Mouse (Mus musculus): ENCODE data around the gene Cdk5rap3. TPM values are rescaled to one million over a fixed set of nuclear protein-coding genes. Genes with fewer than 3 reads are reported as not detected.
A peak's percentile ranks its signal among the peaks of the same experiment; 100 is the strongest.

Gene Cdk5rap3
- polyA plus RNA-seq, 1 experiment, result 30.1 TPM

DNA sequence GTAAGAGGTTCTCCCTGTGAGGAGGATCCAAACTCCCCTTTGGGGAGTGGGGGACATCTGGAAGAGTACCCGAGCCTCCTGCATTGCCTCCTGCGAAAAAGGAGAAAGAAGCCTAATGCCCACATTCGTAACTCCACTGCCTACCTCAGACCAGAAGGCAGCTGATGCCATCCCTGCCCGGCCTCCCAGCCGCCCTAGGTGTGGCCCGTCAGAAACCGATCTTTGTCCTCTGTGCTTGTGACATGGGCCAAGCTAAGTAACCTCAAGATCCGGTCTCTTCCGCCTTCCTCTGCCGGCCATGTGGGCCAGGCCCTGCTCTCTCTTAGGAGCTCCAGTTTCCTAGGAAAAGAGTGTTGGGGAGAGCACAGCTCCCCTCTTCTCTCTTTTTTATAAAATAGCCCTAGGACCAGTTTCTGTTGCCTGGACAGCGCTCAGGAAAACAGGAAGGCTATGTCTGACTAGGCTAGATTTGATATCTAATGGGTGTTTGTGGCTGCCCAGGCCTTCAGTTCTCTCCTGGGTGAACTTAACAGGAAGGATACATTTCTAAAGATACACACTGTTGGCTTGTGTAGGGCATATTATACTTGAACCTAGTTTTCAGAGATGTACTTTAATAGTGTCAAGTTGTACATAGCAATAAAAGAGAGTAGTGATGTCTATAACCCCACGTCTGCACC, 9.3 kb upstream of the Cdk5rap3 start:
- DNase-seq, result no peak
- 80% methylated on average over 12 of the region's 12 CpGs for WGBS
- TF ChIP-seq POLR2A (IDR thresholded peaks at IDR 0.05; ENCODE audit: borderline replicate concordance, extremely low read depth, low read depth, low read length), result no peak
- no peak for TF ChIP-seq CTCF (IDR thresholded peaks at IDR 0.05; ENCODE audit: insufficient read depth, low read length)
- Histone ChIP-seq H3K4me1 (ENCODE audit: control insufficient read depth, insufficient read depth, low read length) (no peaks in the 10 kb centered on the region), H3K4me3 (replicated peaks; ENCODE audit: extremely low read depth, low read depth, low read length) (no peak overlapping the region)

GRCm38 (mm10) chr11:96924861-96925260, 8.6 kb upstream of the Cdk5rap3 start:
- Histone ChIP-seq H3K4me1 (ENCODE audit: control insufficient read depth, insufficient read depth, low read length) (no peaks in the 10 kb centered on the region), H3K4me3 (replicated peaks; ENCODE audit: extremely low read depth, low read depth, low read length) (no peak overlapping the region)
- no peak for DNase-seq
- 67% methylated on average over 11 of the region's 11 CpGs for WGBS
- TF ChIP-seq CTCF (IDR thresholded peaks at IDR 0.05; ENCODE audit: insufficient read depth, low read length) (no peak), POLR2A (IDR thresholded peaks at IDR 0.05; ENCODE audit: borderline replicate concordance, extremely low read depth, low read depth, low read length) (no peak)

- WGBS, result 43% methylated on average over 6 of the region's 6 CpGs
- Histone ChIP-seq H3K4me1 (ENCODE audit: control insufficient read depth, insufficient read depth, low read length) (peaks cover 5% of the 10 kb centered on the region; the same call in 1 of the 2 replicates), H3K4me3 (replicated peaks; ENCODE audit: extremely low read depth, low read depth, low read length) (no peak overlapping the region)
- no peak for DNase-seq
- TF ChIP-seq POLR2A (IDR thresholded peaks at IDR 0.05; ENCODE audit: borderline replicate concordance, extremely low read depth, low read depth, low read length) (no peak), CTCF (IDR thresholded peaks at IDR 0.05; ENCODE audit: insufficient read depth, low read length) (no peak)
These were observed 2.7 kb upstream of the Cdk5rap3 start for GRCm38 (mm10) chr11:96919003-96919402.

DNA sequence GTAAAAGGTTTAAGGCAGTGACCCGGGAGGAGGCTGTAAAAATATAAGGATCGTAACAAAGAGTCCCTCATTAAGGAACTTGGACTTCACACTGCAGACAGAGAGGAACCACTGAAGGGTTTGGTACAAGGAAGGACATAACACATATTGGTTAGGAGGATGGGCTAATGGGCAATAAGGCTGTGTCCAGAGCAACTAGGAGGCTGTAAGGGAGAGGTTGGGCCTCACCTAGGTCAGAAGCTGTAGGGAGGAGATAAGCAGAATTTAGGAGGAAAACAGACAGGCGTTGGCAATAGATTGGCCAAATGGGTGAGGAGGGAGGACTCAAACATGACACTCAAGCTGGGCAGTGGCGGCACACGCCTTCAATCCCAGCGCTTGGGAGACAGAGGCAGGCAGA, 1.1 kb upstream of the Cdk5rap3 start:
- H3K4me1 ChIP-seq (ENCODE audit: control insufficient read depth, insufficient read depth, low read length), result peaks cover 5% of the 10 kb centered on the region; the same call in 1 of the 2 replicates
- H3K4me3 ChIP-seq (replicated peaks; ENCODE audit: extremely low read depth, low read depth, low read length), result no peak overlapping the region
- TF ChIP-seq CTCF (IDR thresholded peaks at IDR 0.05; ENCODE audit: insufficient read depth, low read length) (no peak), POLR2A (IDR thresholded peaks at IDR 0.05; ENCODE audit: borderline replicate concordance, extremely low read depth, low read depth, low read length) (no peak)
- no peak for DNase-seq
- 86% methylated on average over 6 of the region's 6 CpGs for WGBS

DNA sequence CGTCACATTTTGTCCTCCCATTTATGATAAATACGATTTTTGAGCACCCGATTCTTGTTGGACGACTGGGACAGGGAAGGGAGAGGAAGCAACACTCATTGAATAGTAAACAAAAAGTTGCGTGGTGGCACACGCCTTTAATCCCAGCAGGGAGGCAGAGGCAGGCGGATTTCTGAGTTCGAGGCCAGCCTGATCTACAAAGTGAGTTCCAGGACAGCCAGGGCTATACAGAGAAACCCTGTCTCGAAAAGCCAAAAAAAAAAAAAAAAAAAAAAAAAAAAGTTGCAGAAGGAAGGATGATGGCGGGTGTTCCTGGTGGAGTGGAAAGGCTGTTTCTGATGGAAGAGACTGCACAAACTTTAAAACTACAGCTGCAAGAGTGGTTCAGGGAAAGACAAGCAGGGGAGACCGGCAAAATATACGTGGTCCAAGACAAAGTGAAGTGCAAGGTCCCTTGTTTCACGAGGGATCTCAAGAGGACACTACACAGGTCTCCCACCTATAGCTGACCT, 645 bp upstream of the Cdk5rap3 start:
- peaks cover 5% of the 10 kb centered on the region; the same call in 1 of the 2 replicates for H3K4me1 ChIP-seq (ENCODE audit: control insufficient read depth, insufficient read depth, low read length)
- TF ChIP-seq CTCF (IDR thresholded peaks at IDR 0.05; ENCODE audit: insufficient read depth, low read length) (no peak), POLR2A (IDR thresholded peaks at IDR 0.05; ENCODE audit: borderline replicate concordance, extremely low read depth, low read depth, low read length) (no peak)
- peak overlapping the region; percentile 30 for H3K4me3 ChIP-seq (replicated peaks; ENCODE audit: extremely low read depth, low read depth, low read length)
- 21% methylated on average over 13 of the region's 13 CpGs for WGBS
- DNase-seq, result peak; percentile 52

- no peak for DNase-seq
- WGBS, result 69% methylated on average over 11 of the region's 11 CpGs
- H3K4me3 ChIP-seq (replicated peaks; ENCODE audit: extremely low read depth, low read depth, low read length), result no peak overlapping the region
- TF ChIP-seq POLR2A (IDR thresholded peaks at IDR 0.05; ENCODE audit: borderline replicate concordance, extremely low read depth, low read depth, low read length) (no peak), CTCF (IDR thresholded peaks at IDR 0.05; ENCODE audit: insufficient read depth, low read length) (no peak)
- H3K4me1 ChIP-seq (ENCODE audit: control insufficient read depth, insufficient read depth, low read length), result peaks cover 5% of the 10 kb centered on the region; the same call in 1 of the 2 replicates
These were observed 3.6 kb downstream of the Cdk5rap3 start for GRCm38 (mm10) chr11:96912682-96913081.

GRCm38 (mm10) chr11:96910003-96910402, 6.3 kb downstream of the Cdk5rap3 start:
- peak; percentile 79 for TF ChIP-seq CTCF (IDR thresholded peaks at IDR 0.05; ENCODE audit: insufficient read depth, low read length)
- no peak for TF ChIP-seq POLR2A (IDR thresholded peaks at IDR 0.05; ENCODE audit: borderline replicate concordance, extremely low read depth, low read depth, low read length)
- WGBS, result 27% methylated on average over 7 of the region's 7 CpGs
- Histone ChIP-seq H3K4me1 (ENCODE audit: control insufficient read depth, insufficient read depth, low read length) (peaks cover 2% of the 10 kb centered on the region; the same call in 1 of the 2 replicates), H3K4me3 (replicated peaks; ENCODE audit: extremely low read depth, low read depth, low read length) (no peak overlapping the region)
- DNase-seq, result peak; percentile 63

DNA sequence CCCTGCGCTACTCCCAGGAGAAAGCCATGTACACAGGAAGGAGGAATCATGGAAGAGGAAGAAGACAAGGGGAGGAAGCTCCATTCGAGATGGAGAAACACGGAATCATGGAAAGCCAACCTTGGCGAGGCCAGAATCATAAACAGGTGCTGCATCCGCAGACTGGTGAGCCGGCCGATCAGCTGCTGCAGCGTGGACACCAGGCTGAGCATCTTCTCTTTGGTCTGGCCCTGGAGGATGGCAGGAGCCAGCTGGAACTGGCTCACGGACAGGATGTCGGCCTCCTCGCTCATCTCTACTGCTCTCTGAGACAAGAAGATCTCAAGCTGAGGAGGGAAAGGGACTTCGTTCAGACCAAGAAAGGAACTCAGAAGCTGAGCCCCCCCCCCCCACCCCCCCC, 7.7 kb downstream of the Cdk5rap3 start:
- Histone ChIP-seq H3K4me1 (ENCODE audit: control insufficient read depth, insufficient read depth, low read length) (peaks cover 2% of the 10 kb centered on the region; the same call in 1 of the 2 replicates), H3K4me3 (replicated peaks; ENCODE audit: extremely low read depth, low read depth, low read length) (no peak overlapping the region)
- no peak for DNase-seq
- WGBS, result 94% methylated on average over 12 of the region's 12 CpGs
- TF ChIP-seq POLR2A (IDR thresholded peaks at IDR 0.05; ENCODE audit: borderline replicate concordance, extremely low read depth, low read depth, low read length) (no peak), CTCF (IDR thresholded peaks at IDR 0.05; ENCODE audit: insufficient read depth, low read length) (no peak)

DNA sequence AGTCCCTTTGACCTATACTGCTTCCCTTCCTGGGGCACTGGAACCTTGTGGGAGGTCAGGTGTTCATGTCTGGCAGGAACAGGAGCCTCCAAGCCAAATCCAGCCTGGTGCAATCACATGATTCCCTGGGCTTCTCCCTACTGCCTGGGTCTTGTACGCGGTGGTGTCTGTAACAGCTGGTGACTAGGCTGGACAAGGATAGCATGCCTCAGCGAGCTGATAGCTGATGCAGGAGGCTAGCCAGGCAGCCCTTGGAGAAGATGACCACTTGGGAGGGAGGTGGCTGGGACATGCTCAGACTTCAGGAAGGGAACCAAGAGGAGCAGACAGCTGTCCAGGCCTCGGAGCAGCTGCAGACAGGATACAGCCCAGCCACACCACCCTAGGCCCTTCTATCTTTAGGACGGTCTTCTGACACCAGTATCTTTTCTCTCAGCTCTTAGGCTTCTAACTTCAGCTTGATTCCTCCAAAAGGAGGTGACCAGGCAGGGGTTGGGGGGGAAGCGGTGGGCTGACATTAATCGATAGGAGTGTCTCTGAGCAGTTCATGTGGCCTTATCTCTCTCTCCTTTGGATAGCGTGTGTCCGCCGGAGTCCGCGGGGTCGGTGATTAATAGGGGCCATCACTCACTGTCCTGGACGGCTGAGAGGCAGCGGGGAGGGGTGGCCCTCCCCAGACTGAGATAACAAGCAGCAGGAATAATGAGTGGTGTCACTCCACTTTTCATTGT, 9.7 kb downstream of the Cdk5rap3 start:
- WGBS, result 45% methylated on average over 15 of the region's 15 CpGs
- Histone ChIP-seq H3K4me3 (replicated peaks; ENCODE audit: extremely low read depth, low read depth, low read length) (no peak overlapping the region), H3K4me1 (ENCODE audit: control insufficient read depth, insufficient read depth, low read length) (peaks cover 2% of the 10 kb centered on the region; the same call in 1 of the 2 replicates)
- TF ChIP-seq POLR2A (IDR thresholded peaks at IDR 0.05; ENCODE audit: borderline replicate concordance, extremely low read depth, low read depth, low read length) (no peak), CTCF (IDR thresholded peaks at IDR 0.05; ENCODE audit: insufficient read depth, low read length) (no peak)
- DNase-seq, result no peak
